Comparison of ENCODE assay signal across 11 mouse cellular contexts in the genomic region with DNA sequence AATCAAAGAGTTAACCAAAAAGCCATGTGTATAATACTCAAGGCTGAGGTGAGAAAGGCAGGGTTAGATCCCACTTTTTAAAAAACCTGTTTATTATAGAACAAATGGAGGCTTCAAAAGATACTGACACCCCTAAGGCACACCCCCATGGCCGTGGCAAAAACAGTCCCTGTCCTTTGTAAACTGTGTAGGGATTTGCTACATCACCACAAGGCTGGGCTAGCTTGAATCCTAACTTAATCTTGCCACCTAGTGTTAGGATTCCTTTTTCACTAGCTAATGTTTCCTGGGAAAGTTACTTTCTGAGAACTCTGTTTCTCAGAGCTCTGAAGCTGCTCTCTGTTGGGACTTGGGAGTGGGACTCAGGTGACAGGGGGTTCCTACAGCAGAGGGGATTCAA. TPM values are rescaled to one million over a fixed set of nuclear protein-coding genes. Genes with fewer than 3 reads are reported as not detected.
A peak's percentile ranks its signal among the peaks of the same experiment; 100 is the strongest.
DNase-seq lines count a peak whose midpoint lies in the region; ATAC-seq and TF ChIP-seq lines count a peak whose summit lies in the region.
"Had no signal": no experiment of that assay in that cellular context is flagged by ENCODE, and none has a peak within 500 bp of the region (broad histone marks: within the 10 kb centered on the region; RNA-seq: fewer than 3 reads in every experiment).

No protein-coding gene starts in this region.

- 0 out of 2 replicates have a peak overlapping the region, but pooled peaks have one; percentile 90 for H3K4me3 ChIP-seq in forebrain, embryonic 14.5 days (ENCODE audit: low read depth, low read length)
- H3K4me3 ChIP-seq in intestine, postnatal 0 days (ENCODE audit: low read depth, low read length), result no peak overlapping the region
- no peak overlapping the region for H3K4me3 ChIP-seq in midbrain, embryonic 16.5 days (ENCODE audit: low read depth, low read length)
- H3K4me3 ChIP-seq: erythroblast, embryonic 14.5 days; liver, embryonic 15.5 days had no signal

- peak; percentile 38 for ATAC-seq in Patski
- ATAC-seq in forebrain, embryonic 14.5 days, result no peak
- ATAC-seq in intestine, postnatal 0 days, result no peak
- ATAC-seq in midbrain, embryonic 16.5 days, result no peak

- H3K27ac ChIP-seq in forebrain, embryonic 14.5 days (ENCODE audit: low read depth, low read length), result peak overlapping the region; percentile 99
- no peak overlapping the region for H3K27ac ChIP-seq in intestine, postnatal 0 days (ENCODE audit: low read depth, low read length)
- H3K27ac ChIP-seq in midbrain, embryonic 16.5 days (ENCODE audit: low read length), result peak overlapping the region; percentile 97; the same call in 1 of the 2 replicates
- H3K27ac ChIP-seq: liver, embryonic 15.5 days had no signal

- 0% methylated on average over 1 of the region's 1 CpGs for WGBS in forebrain, embryonic 14.5 days
- 10% methylated on average over 1 of the region's 1 CpGs for WGBS in intestine, postnatal 0 days
- WGBS in midbrain, embryonic 16.5 days, result 0% methylated on average over 1 of the region's 1 CpGs

- TF ChIP-seq CTCF in Patski (IDR thresholded peaks at IDR 0.05), result no peak
- peak; percentile 82 for TF ChIP-seq CTCF in intestine, postnatal 0 days (IDR thresholded peaks at IDR 0.05; ENCODE audit: low read depth)

- H3K9ac ChIP-seq in forebrain, embryonic 14.5 days (ENCODE audit: low read length), result 0 out of 2 replicates have a peak overlapping the region, but pooled peaks have one; percentile 9
- H3K9ac ChIP-seq in intestine, postnatal 0 days (ENCODE audit: low read depth, low read length), result no peak overlapping the region
- no peak overlapping the region for H3K9ac ChIP-seq in midbrain, embryonic 16.5 days (ENCODE audit: low read depth, low read length)
- H3K9ac ChIP-seq: liver, embryonic 15.5 days had no signal

- H3K4me1 ChIP-seq in forebrain, embryonic 14.5 days (ENCODE audit: control insufficient read depth, insufficient read depth, low read length), result peaks cover 49% of the 10 kb centered on the region
- peaks cover 14% of the 10 kb centered on the region for H3K4me1 ChIP-seq in intestine, postnatal 0 days (replicated peaks; ENCODE audit: control insufficient read depth, insufficient read depth, low read length)
- H3K4me1 ChIP-seq in midbrain, embryonic 16.5 days (ENCODE audit: control insufficient read depth, insufficient read depth, low read length), result peaks cover 42% of the 10 kb centered on the region

- peak overlapping the region; percentile 92 for H3K4me2 ChIP-seq in forebrain, embryonic 14.5 days (ENCODE audit: low read length)
- H3K4me2 ChIP-seq in intestine, postnatal 0 days (replicated peaks; ENCODE audit: low read depth), result 0 out of 2 replicates have a peak overlapping the region, but pooled peaks have one; percentile 11
- peak overlapping the region; percentile 70 for H3K4me2 ChIP-seq in midbrain, embryonic 16.5 days (ENCODE audit: low read length)
- H3K4me2 ChIP-seq: liver, embryonic 15.5 days had no signal

- intact Hi-C loops in heart, postnatal 25 days (cut with DNase I), result loop anchor here (1.0 to 2.0 kb wide), 2 partner anchors 89 to 313 kb away; no protein-coding TSS in a partner anchor

- DNase-seq in heart, adult 18-20 months, result peak; percentile 58 to 65
- DNase-seq in heart, postnatal 25 days (ENCODE audit: low spot score), result no peak
- DNase-seq in Patski (ENCODE audit: low read depth, low spot score), result no peak
- DNase-seq in forebrain, embryonic 14.5 days (ENCODE audit: low spot score), result peak; percentile 88
- no peak for DNase-seq in urinary bladder, postnatal 10 days (ENCODE audit: low spot score)
- no peak for DNase-seq in left cerebral cortex, adult 11 months (ENCODE audit: low spot score)

- H3K36me3 ChIP-seq in forebrain, embryonic 14.5 days (ENCODE audit: control insufficient read depth, insufficient read depth, low read length), result peaks cover 7% of the 10 kb centered on the region; the same call in 1 of the 2 replicates
- peaks cover 3% of the 10 kb centered on the region; the same call in 1 of the 2 replicates for H3K36me3 ChIP-seq in intestine, postnatal 0 days (ENCODE audit: control insufficient read depth, insufficient read depth)
- no peaks in the 10 kb centered on the region for H3K36me3 ChIP-seq in midbrain, embryonic 16.5 days (ENCODE audit: control insufficient read depth, insufficient read depth, low read length)
- H3K36me3 ChIP-seq: G1E; liver, embryonic 15.5 days had no signal

- CTCF ChIA-PET in Patski (lab: Charles Lee), result interaction anchor here (0.7 to 3.0 kb wide), 15 partner anchors 11 to 316 kb away, joined by 3 to 40 read pairs (median 3); no protein-coding TSS in a partner anchor

- H3K27me3 ChIP-seq in Patski, result no peaks in the 10 kb centered on the region
- H3K27me3 ChIP-seq in forebrain, embryonic 14.5 days (replicated peaks; ENCODE audit: control insufficient read depth, insufficient read depth, low read length), result no peaks in the 10 kb centered on the region
- H3K27me3 ChIP-seq in intestine, postnatal 0 days (replicated peaks; ENCODE audit: control insufficient read depth, insufficient read depth, low read length), result no peaks in the 10 kb centered on the region
- 0 out of 2 replicates have a peak, but pooled peaks cover 2% of the 10 kb centered on the region for H3K27me3 ChIP-seq in midbrain, embryonic 16.5 days (ENCODE audit: control insufficient read depth, insufficient read depth, low read depth, low read length)

- no peaks in the 10 kb centered on the region for H3K9me3 ChIP-seq in forebrain, embryonic 14.5 days (replicated peaks; ENCODE audit: control insufficient read depth, low read length)
- H3K9me3 ChIP-seq in intestine, postnatal 0 days (ENCODE audit: control insufficient read depth), result no peaks in the 10 kb centered on the region
- no peaks in the 10 kb centered on the region for H3K9me3 ChIP-seq in midbrain, embryonic 16.5 days (replicated peaks; ENCODE audit: control insufficient read depth, low read length, poor library complexity, severe bottlenecking)
- H3K9me3 ChIP-seq: G1E; liver, embryonic 15.5 days had no signal

- in situ Hi-C loops in Patski (cut with MboI; ENCODE audit: low pct_unique_long_range_greater_than_20kb), result loop anchor here (25.0 kb wide), 1 partner anchor 316 kb away; no protein-coding TSS in a partner anchor

- POLR2A ChIA-PET in Patski (lab: Charles Lee), result interaction anchor here (1.1 kb wide), 1 partner anchor 311 kb away, joined by 5 read pairs; no protein-coding TSS in a partner anchor

RNA-seq across cellular contexts. Expression of gene Dll1, which starts 1.2 kb away (rescaled TPM):
- 1 to 10 TPM; 4.6 to 5.6 TPM for total RNA-seq in heart, adult 18-20 months (2021)
- total RNA-seq in heart, postnatal 25 days (2021), result 1 to 10 TPM; 6.1 TPM
- polyA plus RNA-seq in Patski (2021), result 19.7 TPM
- 24.3 and 29.4 TPM in 2 replicates for polyA plus RNA-seq in forebrain, embryonic 14.5 days (2014; fragmentation: Nextera tagmentation; extraction: Ambion mirVana)
- polyA plus RNA-seq in intestine, postnatal 0 days (2015; fragmentation: Nextera tagmentation; extraction: Ambion mirVana), result 18.5 and 20.0 TPM in 2 replicates
- polyA plus RNA-seq in midbrain, embryonic 16.5 days (2015; fragmentation: Nextera tagmentation; extraction: Ambion mirVana), result 17.8 and 18.5 TPM in 2 replicates
- total RNA-seq: G1E had no signal
- polyA plus RNA-seq: G1E had no signal

RNA-seq across cellular contexts. Expression of gene Fam120b, which starts 18.1 kb away (rescaled TPM):
- total RNA-seq in heart, adult 18-20 months (2021), result 10 to 100 TPM; 11.9 to 12.8 TPM
- 10 to 100 TPM; 10.8 to 11.8 TPM for total RNA-seq in heart, postnatal 25 days (2021)
- polyA plus RNA-seq in Patski (2021), result 31.4 TPM
- polyA plus RNA-seq in forebrain, embryonic 14.5 days (2014; fragmentation: Nextera tagmentation; extraction: Ambion mirVana), result 36.0 and 45.3 TPM in 2 replicates
- polyA plus RNA-seq in intestine, postnatal 0 days (2015; fragmentation: Nextera tagmentation; extraction: Ambion mirVana), result 11.5 and 13.6 TPM in 2 replicates
- polyA plus RNA-seq in midbrain, embryonic 16.5 days (2015; fragmentation: Nextera tagmentation; extraction: Ambion mirVana), result 50.0 and 54.3 TPM in 2 replicates

Comparison
In these comparisons a context has a peak if more than half of its experiments do, and no peak if none do; other contexts are left out.
1. DNase-seq: peak in heart, adult 18-20 months (2 of 2) and forebrain, embryonic 14.5 days (single experiment); none in heart, postnatal 25 days (single experiment), Patski (single experiment), urinary bladder, postnatal 10 days (single experiment) and left cerebral cortex, adult 11 months (single experiment).
2. H3K4me2 ChIP-seq: peak in every context shown above with its lines; median percentile 92 in forebrain, embryonic 14.5 days; 70 in midbrain, embryonic 16.5 days; 11 in intestine, postnatal 0 days.